Comparison of ENCODE assay signal across 8 mouse cellular contexts in the genomic region with DNA sequence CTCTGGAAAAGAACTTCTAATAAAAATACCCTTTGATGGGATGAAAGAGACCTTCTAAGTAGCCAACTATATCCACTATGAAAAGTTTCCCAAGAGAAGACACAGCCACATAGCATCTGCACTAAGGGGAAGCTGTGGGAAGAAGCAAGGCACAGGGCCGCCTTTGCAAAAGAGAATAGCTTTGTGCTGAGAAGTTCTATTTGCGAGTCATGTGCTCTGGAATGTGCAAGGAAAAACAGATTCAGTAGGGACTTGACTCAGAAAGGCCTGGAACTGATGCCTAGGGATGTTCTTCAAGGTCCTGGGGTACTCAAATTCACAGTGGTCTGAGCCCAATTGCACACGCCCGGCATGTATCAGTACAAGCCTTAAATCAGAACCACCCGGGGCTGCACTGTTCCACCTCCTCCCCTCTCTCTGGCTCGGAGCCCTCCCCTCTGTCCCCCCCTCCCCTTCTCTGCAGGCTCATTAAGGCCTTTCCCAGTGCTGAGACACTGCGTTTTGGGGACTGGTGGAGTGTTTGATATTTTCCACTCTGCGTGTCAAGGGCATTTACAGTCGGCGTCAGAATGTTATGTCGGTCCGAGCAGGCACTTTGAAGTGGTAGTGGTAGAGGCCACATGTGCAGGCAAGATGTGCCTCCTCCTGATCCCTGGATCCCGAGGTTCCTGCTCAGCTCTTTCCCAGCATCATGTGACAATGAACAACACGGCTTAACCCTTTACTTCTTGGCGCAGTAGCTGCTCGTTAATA.
DNase-seq lines count a peak whose midpoint lies in the region; ATAC-seq lines count a peak whose summit lies in the region.

No protein-coding gene starts in this region.

- H3K4me3 ChIP-seq in midbrain, embryonic 10.5 days = no peak overlapping the region
- H3K4me3 ChIP-seq in midbrain, embryonic 11.5 days (ENCODE audit: low read depth, low read length) = no peak overlapping the region

- 69% methylated on average over 16 of the region's 16 CpGs for WGBS in midbrain, embryonic 10.5 days
- WGBS in midbrain, embryonic 11.5 days = 72% methylated on average over 16 of the region's 16 CpGs

- no peak overlapping the region for H3K9ac ChIP-seq in midbrain, embryonic 11.5 days (ENCODE audit: low read length)

- peak; percentile 39 for DNase-seq in adrenal gland, postnatal 14 days
- no peak for DNase-seq in adrenal gland, adult 8-10 months
- peak; percentile 13 for DNase-seq in midbrain, embryonic 10.5 days (ENCODE audit: low spot score)
- DNase-seq in midbrain, embryonic 11.5 days (ENCODE audit: low spot score, missing footprints) = no peak
- DNase-seq in hindlimb bud, embryonic 11.5 days (ENCODE audit: extremely low spot score, low read depth, low spot score) = peak; percentile 60
- DNase-seq in testis, postnatal 10 days (ENCODE audit: low spot score) = peak; percentile 53
- no peak for DNase-seq in cerebellum, postnatal 36 days
- no peak for DNase-seq in layer of hippocampus, postnatal 36 days

- no peak for ATAC-seq in midbrain, embryonic 11.5 days (ENCODE audit: low FRiP score)

- H3K4me1 ChIP-seq in midbrain, embryonic 10.5 days = no peaks in the 10 kb centered on the region
- H3K4me1 ChIP-seq in midbrain, embryonic 11.5 days (ENCODE audit: control insufficient read depth, insufficient read depth, low read length) = no peaks in the 10 kb centered on the region

- no peaks in the 10 kb centered on the region for H3K36me3 ChIP-seq in midbrain, embryonic 10.5 days
- no peaks in the 10 kb centered on the region for H3K36me3 ChIP-seq in midbrain, embryonic 11.5 days (ENCODE audit: control insufficient read depth, insufficient read depth, low read length)

- no peak overlapping the region for H3K4me2 ChIP-seq in midbrain, embryonic 11.5 days

- H3K27me3 ChIP-seq in midbrain, embryonic 10.5 days (ENCODE audit: low read depth, poor library complexity, severe bottlenecking) = no peaks in the 10 kb centered on the region
- no peaks in the 10 kb centered on the region for H3K27me3 ChIP-seq in midbrain, embryonic 11.5 days (ENCODE audit: control insufficient read depth, insufficient read depth, low read length)

- H3K9me3 ChIP-seq in midbrain, embryonic 10.5 days (replicated peaks) = no peaks in the 10 kb centered on the region
- H3K9me3 ChIP-seq in midbrain, embryonic 11.5 days (ENCODE audit: control insufficient read depth, low read length) = no peaks in the 10 kb centered on the region

- no peak overlapping the region for H3K27ac ChIP-seq in midbrain, embryonic 10.5 days (replicated peaks)
- H3K27ac ChIP-seq in midbrain, embryonic 11.5 days (ENCODE audit: low read depth, low read length) = no peak overlapping the region

Comparison
In these comparisons a context has a peak if more than half of its experiments do, and no peak if none do; other contexts are left out.
1. DNase-seq: peak in adrenal gland, postnatal 14 days (single experiment), midbrain, embryonic 10.5 days (single experiment), hindlimb bud, embryonic 11.5 days (single experiment) and testis, postnatal 10 days (single experiment); none in adrenal gland, adult 8-10 months (single experiment), midbrain, embryonic 11.5 days (single experiment), cerebellum, postnatal 36 days (0 of 2) and layer of hippocampus, postnatal 36 days (0 of 2).